Mouse (Mus musculus) kidney, postnatal 4 days (tissue): Measurements from ENCODE around the gene Znrf1.

Experiments
- DNase-seq, 2 experiments: peaks; one replicate each; pipeline ENCODE4 v3.0.0; 2021; ENCODE audit warnings: mixed read lengths in 2 of 2

The Znrf1 gene

GRCm38 (mm10) chr8:111535491-111535890 is 406 bp upstream of the Znrf1 start:
- no peak for DNase-seq

DNA sequence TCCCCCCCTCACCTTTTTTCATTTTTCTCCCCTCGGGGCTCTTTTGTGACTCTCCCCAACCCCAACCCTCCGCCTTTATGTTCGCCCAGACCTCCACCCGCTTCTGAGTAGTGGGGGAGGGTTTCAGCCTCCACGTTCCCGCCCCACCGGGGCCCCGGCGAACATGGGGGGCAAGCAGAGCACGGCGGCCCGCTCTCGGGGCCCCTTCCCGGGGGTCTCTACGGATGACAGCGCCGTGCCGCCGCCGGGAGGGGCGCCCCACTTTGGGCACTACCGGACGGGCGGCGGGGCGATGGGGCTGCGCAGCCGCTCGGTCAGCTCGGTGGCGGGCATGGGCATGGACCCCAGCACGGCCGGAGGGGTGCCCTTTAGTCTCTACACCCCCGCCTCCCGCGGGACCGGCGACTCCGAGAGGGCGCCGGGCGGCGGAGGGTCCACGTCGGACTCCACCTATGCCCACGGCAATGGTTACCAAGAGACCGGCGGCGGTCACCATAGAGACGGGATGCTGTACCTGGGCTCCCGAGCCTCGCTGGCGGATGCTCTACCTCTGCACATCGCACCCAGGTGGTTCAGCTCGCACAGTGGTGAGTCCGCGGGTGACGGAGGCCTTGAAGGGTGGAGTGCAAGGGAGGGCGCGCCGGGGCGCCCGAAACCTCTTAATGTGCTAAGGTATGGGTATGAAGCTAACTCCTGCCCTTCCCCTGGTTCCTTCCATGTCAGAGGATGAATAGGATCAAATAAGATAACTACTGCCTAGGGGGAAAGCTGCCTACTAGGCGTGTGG is 1.3 kb downstream of the Znrf1 start:
- peak; percentile 56 to 67 for DNase-seq

DNA sequence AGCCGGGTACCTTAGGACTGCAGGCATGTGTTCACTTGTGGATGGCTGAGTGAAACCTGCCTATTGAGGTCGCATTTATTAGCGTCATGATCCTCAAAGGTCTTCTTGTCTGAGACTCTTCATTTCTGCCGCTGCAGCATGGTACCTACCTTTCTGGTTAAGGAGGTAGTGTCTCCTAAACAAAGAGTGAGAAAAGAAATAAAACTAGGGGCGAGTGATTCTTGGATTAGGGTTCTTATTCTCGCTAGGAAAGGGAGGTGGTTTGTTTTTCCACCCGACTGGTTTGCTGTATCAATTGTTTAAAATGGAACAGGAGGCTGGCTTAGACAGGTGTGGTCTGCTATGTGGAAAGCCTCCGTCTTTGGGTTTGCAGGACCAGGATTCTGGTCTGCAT is 1.9 kb downstream of the Znrf1 start:
- no peak for DNase-seq

DNA sequence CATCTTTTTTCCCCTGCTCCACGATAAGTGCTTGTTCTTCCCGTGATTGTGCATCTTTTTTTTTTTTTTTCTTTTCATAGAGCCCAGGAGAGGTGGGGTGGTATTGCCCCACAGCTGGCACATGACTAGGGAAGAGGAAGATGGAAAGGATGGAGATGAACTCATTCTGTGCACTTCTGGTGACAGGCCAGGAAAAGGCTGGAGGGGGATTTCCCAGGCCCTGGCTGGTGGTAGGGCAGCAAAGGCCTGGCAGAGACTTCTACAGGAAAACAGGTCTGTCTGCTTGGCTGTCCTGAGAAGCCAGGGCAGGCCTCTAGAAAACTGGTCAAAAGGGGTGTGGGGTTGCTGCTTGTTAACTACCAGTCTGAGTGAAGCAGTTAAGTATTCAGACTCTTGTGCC is 2.3 kb downstream of the Znrf1 start:
- DNase-seq: peak; percentile 22 to 44

- DNase-seq: no peak
These were observed 3.7 kb downstream of the Znrf1 start for GRCm38 (mm10) chr8:111539422-111540076.

- no peak for DNase-seq
These were observed 7.9 kb downstream of the Znrf1 start for GRCm38 (mm10) chr8:111543712-111544380.

GRCm38 (mm10) chr8:111545406-111546156 is 9.7 kb downstream of the Znrf1 start:
- no peak for DNase-seq

DNA sequence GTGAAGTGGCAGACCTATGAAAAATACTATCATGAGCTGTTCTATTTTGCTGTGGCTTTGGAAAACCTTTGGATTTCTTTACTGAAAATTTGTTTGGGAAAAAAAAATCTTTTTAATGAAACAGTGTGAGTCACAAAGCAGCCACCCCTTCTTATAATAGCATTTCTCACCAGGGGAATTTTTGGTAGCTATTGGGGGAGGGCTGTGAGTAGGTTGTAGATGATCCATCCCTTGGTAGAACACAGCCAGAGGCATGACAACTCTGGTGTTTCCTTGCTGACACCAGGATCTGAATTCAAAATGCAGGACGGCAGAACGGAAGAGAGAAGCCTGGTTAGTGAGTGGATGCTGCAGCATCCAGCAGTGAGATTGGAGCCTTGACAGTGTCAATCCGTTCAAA is 11.2 kb downstream of the Znrf1 start:
- DNase-seq: no peak

DNA sequence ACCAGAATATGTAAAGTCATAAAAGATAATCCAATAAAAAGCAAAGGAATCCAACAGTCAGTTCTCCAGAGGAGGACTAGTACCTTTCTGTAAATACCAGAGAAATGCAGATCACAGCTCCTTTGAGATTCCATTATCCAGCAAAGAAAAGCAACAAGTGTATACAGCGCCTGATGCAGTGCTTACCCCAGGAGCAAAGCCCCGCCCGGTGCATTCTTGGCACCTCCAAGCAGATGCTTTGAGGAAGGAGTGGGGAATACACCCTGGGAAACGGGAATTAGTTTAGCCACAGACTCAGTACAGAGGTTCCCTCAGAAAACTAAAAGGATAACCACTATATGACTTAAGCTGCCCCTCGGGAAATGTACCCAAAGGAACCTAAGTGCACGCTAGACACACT is 12.3 kb downstream of the Znrf1 start:
- no peak for DNase-seq

GRCm38 (mm10) chr8:111550002-111550870 is 14.3 kb downstream of the Znrf1 start:
- no peak for DNase-seq

- DNase-seq: no peak
These were observed 15.7 kb downstream of the Znrf1 start for GRCm38 (mm10) chr8:111551511-111552130.

- DNase-seq: no peak
These were observed 25.9 kb downstream of the Znrf1 start for GRCm38 (mm10) chr8:111561824-111562223.

- no peak for DNase-seq
These were observed 26.4 kb downstream of the Znrf1 start for GRCm38 (mm10) chr8:111562274-111562803.

DNA sequence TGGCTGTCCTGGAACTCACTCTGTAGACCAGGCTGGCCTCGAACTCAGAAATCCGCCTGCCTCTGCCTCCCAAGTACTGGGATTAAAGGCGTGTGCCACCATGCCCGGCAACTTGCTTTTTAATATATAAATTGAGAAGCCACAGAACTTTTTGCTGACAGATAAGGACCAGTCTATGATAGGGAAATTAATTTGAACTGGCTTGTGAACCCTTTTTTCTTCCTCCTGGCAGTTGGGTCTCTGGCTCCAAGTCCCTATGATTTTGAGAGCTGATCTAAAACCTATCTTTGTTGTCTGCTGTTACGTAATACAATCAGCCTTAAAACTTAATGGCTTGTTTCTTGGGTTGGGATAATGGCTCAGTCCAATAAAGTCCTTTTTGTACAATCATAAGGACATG is 27.2 kb downstream of the Znrf1 start:
- DNase-seq: no peak

- no peak for DNase-seq
These were observed 27.8 kb downstream of the Znrf1 start for GRCm38 (mm10) chr8:111563687-111564086.

GRCm38 (mm10) chr8:111564093-111564492 is 28.2 kb downstream of the Znrf1 start:
- DNase-seq: no peak

DNA sequence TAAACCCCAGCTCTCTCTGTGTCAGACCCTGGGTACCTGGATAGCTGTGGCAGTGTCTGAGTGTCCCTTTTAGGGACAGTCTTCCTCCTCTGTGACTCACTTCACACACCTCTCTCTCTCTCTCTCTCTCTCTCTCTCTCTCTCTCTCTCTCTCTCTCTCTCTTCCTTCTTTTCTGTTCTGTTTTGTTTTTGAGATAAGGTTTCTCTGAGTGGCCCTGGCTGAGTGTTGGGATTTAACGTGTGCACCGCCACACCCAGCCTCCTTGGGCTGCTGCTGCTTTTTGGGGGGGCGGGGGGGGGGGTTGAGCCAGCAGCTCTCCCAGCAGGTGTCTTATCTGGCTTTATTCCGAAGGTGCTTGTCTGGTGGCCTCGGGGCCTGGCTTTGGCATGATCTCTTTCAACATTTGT is 29.9 kb downstream of the Znrf1 start:
- no peak for DNase-seq

DNA sequence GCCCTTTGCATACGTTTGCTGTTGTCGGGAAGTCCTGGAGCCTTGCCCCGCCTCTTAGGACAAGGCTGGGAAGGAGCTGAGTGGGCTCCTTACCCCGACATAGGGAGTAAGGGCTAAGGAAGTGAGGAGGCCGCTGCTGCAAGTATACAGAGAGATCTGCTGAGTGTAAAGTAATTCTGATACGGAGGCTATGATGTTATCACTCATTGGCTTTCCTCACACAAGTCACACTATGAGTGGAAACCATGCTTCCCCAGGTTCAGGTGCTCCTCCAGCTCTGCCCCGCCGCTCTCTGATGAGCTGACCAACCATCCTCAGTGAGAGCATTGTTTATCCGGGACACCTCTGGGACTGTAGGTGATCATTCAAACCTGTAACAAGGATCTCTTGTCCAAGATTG is 30.4 kb downstream of the Znrf1 start:
- DNase-seq: no peak

DNA sequence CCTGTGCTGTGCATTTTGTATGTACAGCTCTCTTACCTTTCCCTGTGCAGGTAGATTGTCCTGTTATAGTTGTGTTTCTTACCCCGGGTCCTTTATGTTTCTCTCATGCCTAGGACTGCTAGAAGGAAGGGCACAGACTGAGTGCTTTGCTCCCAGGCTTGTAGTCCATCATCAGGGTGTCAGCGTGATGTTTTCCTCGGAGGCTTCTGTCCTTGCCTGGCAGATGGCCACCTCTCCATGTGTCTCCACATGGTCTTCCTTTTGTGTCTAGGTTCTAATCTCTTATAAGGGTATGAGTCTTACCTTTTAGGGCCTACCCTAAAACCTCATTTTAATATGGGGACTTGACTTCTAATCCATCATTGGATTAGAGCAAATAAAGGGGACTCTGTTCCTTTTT is 31.7 kb downstream of the Znrf1 start:
- DNase-seq: no peak

GRCm38 (mm10) chr8:111568029-111568428 is 32.1 kb downstream of the Znrf1 start:
- no peak for DNase-seq

DNA sequence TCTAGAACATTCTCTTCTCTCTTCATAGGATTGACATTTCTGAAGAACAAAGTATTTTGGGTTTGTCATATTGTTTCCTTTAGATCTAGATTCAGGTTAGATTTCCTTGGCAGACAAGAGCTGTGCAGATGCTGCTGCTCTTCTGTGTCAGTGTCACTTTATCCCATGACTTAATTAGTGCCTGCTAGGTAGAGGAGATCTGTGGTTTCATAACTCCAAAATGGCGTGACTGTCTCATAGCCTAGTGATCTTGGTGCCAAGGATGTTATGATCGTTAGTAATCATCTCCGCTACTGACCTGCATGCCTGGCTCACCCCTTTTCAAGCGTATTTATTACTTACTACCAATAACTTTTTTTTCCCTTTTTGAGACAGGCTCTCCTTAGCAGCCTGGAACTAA is 34.0 kb downstream of the Znrf1 start:
- DNase-seq: no peak
